Mouse (Mus musculus) lung, postnatal 0 days (tissue): ENCODE results near the gene Iqcf1. TPM values are rescaled to one million over a fixed set of nuclear protein-coding genes. Genes with fewer than 3 reads are reported as not detected.
"Not testable (repeated sequence)": the region's sequence is repeated elsewhere in the genome, so short reads cannot be mapped to it uniquely, and the experiment has no call there.

Experiments
- ATAC-seq: fragments of 200-750 bp; cut with Nextera tagmentation; 2 replicates; pipeline ENCODE4 v1.8.0; 2017; ENCODE audit warnings: moderate library complexity
- DNase-seq: peaks from one replicate; pipeline ENCODE4 v3.0.0-alpha.2; 2016; ENCODE audit warnings: low spot score
- H3K27ac ChIP-seq: fragments of 300-500 bp; sonication (generic); 2 replicates; pipeline ENCODE4 v1.5.1; 2014; ENCODE audit warnings: antibody characterized with exemption, mild to moderate bottlenecking, low read length, mixed read lengths
- H3K27me3 ChIP-seq: fragments of 300-500 bp; sonication (generic); replicated peaks from 2 replicates; pipeline ENCODE4 v1.6.1; 2014; ENCODE audit warnings: low read length, mixed read lengths; ENCODE audit not compliant: insufficient read depth
- H3K36me3 ChIP-seq: fragments of 300-500 bp; sonication (generic); 2 replicates; pipeline ENCODE4 v1.6.1; 2014; ENCODE audit warnings: low read length, mixed read lengths; ENCODE audit not compliant: insufficient read depth
- H3K4me1 ChIP-seq: fragments of 300-500 bp; sonication (generic); 2 replicates; pipeline ENCODE4 v1.6.1; 2014; ENCODE audit warnings: antibody characterized with exemption, low read depth, low read length, mixed read lengths; ENCODE audit not compliant: insufficient read depth
- H3K4me2 ChIP-seq: fragments of 300-500 bp; sonication (generic); replicated peaks from 2 replicates; pipeline ENCODE4 v1.6.1; 2014; ENCODE audit warnings: low read depth, mild to moderate bottlenecking, low read length, moderate library complexity, mixed read lengths
- H3K4me3 ChIP-seq: fragments of 300-500 bp; sonication (generic); 2 replicates; pipeline ENCODE4 v1.5.1; 2014; ENCODE audit warnings: low read depth, low read length
- H3K9ac ChIP-seq: fragments of 300-500 bp; sonication (generic); replicated peaks from 2 replicates; pipeline ENCODE4 v1.6.1; 2014; ENCODE audit warnings: low read depth, mild to moderate bottlenecking
- H3K9me3 ChIP-seq: fragments of 300-500 bp; sonication (generic); 2 replicates; pipeline ENCODE4 v1.6.1; 2016; ENCODE audit warnings: low read length, mixed read lengths
- CTCF ChIP-seq: IDR thresholded peaks from 2 replicates; pipeline ENCODE4 v1.5.1; 2016; ENCODE audit warnings: antibody characterized with exemption, mild to moderate bottlenecking
- EP300 ChIP-seq: IDR thresholded peaks from 2 replicates; pipeline ENCODE4 v1.6.1; 2016; ENCODE audit warnings: antibody characterized with exemption, mild to moderate bottlenecking, control low read depth
- WGBS: fragments of 180-500 bp; shearing (Covaris S2); extraction: QIAGEN DNeasy Blood & Tissue Kit; methylation state at CpG from one replicate; pipeline ENCODE4 v1.1.7; 2014; 5-methylcytosine and 5-hydroxymethylcytosine counted together
- polyA plus RNA-seq: library from polyadenylated mRNA; unstranded; fragments of >200 nt; fragmentation: Nextera tagmentation; extraction: Ambion mirVana; gene quantifications from 2 replicates; pipeline ENCODE4 v1.2.1, GENCODE M21; 2015

Gene Iqcf1
- polyA plus RNA-seq, 1 experiment from 2014 or later = not detected

DNA sequence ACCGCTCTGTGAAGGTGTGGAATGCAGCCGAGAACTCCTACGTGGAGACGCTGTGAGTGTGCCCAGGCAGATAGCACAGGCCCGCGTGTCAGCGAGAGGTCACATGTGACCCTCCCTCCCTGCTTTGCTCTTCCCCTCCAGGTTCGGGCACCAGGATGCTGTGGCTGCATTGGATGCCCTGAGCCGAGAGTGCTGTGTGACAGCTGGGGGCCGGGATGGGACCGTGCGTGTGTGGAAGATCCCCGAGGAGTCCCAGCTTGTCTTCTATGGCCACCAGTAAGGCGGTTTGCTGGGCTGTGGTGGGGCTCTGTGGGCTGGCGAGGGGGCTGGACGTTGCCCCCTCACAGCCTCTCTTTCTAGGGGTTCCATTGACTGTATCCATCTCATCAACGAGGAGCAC lies 16.2 kb upstream of the Iqcf1 start:
- no peak overlapping the region for H3K9ac ChIP-seq
- DNase-seq = no peak
- WGBS = 88% methylated on average over 16 of the region's 17 CpGs
- H3K9me3 ChIP-seq = no peaks in the 10 kb centered on the region
- no peaks in the 10 kb centered on the region for H3K27me3 ChIP-seq
- no peak overlapping the region for H3K4me2 ChIP-seq
- H3K27ac ChIP-seq = no peak overlapping the region
- H3K4me3 ChIP-seq = no peak overlapping the region
- ATAC-seq = no peak
- no peaks in the 10 kb centered on the region for H3K4me1 ChIP-seq
- peaks cover 13% of the 10 kb centered on the region; the same call in 1 of the 2 replicates for H3K36me3 ChIP-seq
- no peak for TF ChIP-seq CTCF
- no peak for TF ChIP-seq EP300

DNA sequence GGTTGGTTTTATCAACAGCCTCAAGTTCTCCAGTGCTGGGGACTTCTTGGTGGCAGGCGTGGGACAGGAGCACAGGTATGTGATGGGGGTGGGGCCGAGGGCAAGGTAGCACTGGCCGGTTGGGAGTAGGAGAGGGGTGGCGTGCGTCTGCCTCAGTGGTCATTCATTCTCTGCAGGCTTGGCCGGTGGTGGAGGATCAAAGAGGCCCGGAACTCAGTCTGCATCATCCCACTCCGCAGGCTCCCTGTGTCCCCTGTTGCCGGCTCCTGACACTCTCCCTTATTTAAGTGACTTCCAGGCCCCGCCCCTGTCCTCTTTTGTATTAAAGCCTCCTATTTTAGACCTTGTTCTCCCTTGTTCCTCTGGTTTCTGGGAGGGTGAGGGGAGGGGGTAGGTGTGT lies 14.7 kb upstream of the Iqcf1 start:
- DNase-seq (no peak), ATAC-seq (no peak)
- H3K9ac ChIP-seq = no peak overlapping the region
- H3K4me3 ChIP-seq = no peak overlapping the region
- no peak for TF ChIP-seq EP300
- no peak for TF ChIP-seq CTCF
- H3K36me3 ChIP-seq = peaks cover 13% of the 10 kb centered on the region; the same call in 1 of the 2 replicates
- no peak overlapping the region for H3K27ac ChIP-seq
- no peaks in the 10 kb centered on the region for H3K27me3 ChIP-seq
- no peaks in the 10 kb centered on the region for H3K9me3 ChIP-seq
- no peaks in the 10 kb centered on the region for H3K4me1 ChIP-seq
- WGBS = 82% methylated on average over 10 of the region's 10 CpGs
- no peak overlapping the region for H3K4me2 ChIP-seq

DNA sequence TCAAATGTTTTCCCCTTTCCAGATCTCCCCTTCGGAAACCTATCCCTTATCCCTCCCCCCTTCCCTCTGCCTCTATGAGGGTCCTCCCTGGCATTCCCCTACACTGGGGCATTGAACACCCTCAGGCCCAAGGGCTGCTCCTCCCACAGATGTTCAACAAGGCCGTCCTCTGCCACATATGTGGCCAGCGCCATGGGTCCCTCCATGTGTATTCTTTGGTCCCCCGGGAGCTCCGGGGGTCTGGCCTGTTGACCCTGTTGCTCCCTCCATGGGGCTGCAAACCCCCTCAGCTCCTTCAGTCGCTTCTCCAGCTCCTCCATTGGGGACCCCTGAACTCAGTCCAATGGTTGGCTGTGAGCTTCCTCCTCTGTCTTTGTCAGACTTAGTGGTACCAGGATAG lies 12.2 kb upstream of the Iqcf1 start:
- H3K27me3 ChIP-seq, H3K4me2 ChIP-seq, H3K4me1 ChIP-seq, ATAC-seq, H3K4me3 ChIP-seq, H3K9ac ChIP-seq, DNase-seq, H3K9me3 ChIP-seq, H3K27ac ChIP-seq: not testable (repeated sequence)
- 0 out of 2 replicates have a peak, but pooled peaks cover 13% of the 10 kb centered on the region for H3K36me3 ChIP-seq
- 75% methylated on average over 6 of the region's 6 CpGs for WGBS

DNA sequence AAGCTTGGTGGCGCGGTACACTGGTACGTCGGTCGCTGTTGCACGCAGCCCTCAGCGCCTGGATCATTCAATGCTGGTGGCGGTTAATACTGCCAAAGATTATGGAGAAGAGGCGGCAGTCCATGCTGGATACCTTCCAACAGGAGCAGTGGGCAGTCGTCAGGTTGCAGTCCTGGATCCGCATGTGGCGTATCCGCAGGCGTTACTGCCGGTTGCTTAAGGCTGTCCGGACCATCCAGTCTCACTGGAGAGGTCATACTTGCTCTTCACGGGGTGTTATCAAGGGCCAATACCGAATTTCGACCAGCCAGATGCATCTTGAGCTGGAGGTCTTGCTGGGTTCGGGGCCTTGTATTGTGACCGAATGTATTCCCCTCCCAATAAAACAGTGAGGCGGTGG lies 2.1 kb downstream of the Iqcf1 start:
- Histone ChIP-seq H3K36me3 (no peaks in the 10 kb centered on the region), H3K9ac (no peak overlapping the region), H3K4me2 (no peak overlapping the region), H3K27ac (no peak overlapping the region), H3K9me3 (no peaks in the 10 kb centered on the region), H3K4me3 (no peak overlapping the region), H3K27me3 (no peaks in the 10 kb centered on the region), H3K4me1 (no peaks in the 10 kb centered on the region)
- DNase-seq (no peak), ATAC-seq (no peak)
- no peak for TF ChIP-seq EP300
- no peak for TF ChIP-seq CTCF
- 86% methylated on average over 22 of the region's 22 CpGs for WGBS

DNA sequence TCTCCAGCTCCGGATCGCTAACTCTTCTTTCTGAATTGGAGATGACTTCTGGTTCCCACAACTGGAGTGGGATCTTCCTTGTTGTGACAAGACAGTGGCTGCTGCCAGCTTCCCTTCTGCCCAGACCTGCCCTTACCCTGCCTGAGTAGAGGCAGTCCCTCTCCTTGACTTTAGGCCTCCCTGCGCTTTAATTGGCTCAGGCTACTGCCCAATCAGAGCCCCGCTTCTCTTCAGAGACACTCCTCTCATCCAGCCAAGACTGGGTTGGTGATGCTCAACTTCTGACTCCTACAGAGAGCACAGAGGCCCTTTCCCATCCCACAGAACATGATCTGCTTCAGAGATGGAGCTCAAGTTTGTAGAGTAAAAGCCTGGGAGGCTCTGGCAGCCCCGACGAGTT lies 4.5 kb downstream of the Iqcf1 start:
- TF ChIP-seq EP300 (no peak), CTCF (no peak)
- DNase-seq = no peak
- 72% methylated on average over 6 of the region's 6 CpGs for WGBS

DNA sequence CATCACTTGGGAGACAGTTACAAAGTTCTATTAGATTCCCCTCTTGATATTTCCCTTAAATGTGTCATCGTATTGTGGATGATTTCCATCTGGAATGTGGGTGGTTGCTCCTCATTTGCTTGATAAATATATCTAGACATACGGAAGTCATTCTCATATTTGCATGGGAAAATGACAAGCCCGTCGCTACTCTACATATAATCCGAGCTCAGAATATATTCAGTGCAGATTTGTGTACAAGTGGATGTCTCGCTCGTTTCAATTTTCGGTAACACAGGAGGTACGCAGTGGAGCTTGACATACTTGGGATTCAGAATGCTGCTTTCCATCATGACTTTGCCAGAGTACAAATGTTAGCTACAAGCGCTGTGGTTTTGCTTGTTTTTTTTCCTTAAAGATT lies 9.6 kb downstream of the Iqcf1 start:
- H3K4me1 ChIP-seq = no peaks in the 10 kb centered on the region
- no peak overlapping the region for H3K4me3 ChIP-seq
- no peaks in the 10 kb centered on the region for H3K9me3 ChIP-seq
- 86% methylated on average over 10 of the region's 10 CpGs for WGBS
- ATAC-seq (no peak), DNase-seq (no peak)
- no peak overlapping the region for H3K27ac ChIP-seq
- no peaks in the 10 kb centered on the region for H3K27me3 ChIP-seq
- TF ChIP-seq CTCF (no peak), EP300 (no peak)
- H3K9ac ChIP-seq = no peak overlapping the region
- no peak overlapping the region for H3K4me2 ChIP-seq
- no peaks in the 10 kb centered on the region for H3K36me3 ChIP-seq

More for the DNA sequence above, 4.5 kb downstream of the Iqcf1 start:
- no peak overlapping the region for H3K27ac ChIP-seq
- H3K4me2 ChIP-seq = no peak overlapping the region
- no peak overlapping the region for H3K9ac ChIP-seq
- no peaks in the 10 kb centered on the region for H3K36me3 ChIP-seq
- no peak for ATAC-seq
- H3K9me3 ChIP-seq = no peaks in the 10 kb centered on the region
- no peak overlapping the region for H3K4me3 ChIP-seq
- H3K27me3 ChIP-seq = no peaks in the 10 kb centered on the region
- no peaks in the 10 kb centered on the region for H3K4me1 ChIP-seq

DNA sequence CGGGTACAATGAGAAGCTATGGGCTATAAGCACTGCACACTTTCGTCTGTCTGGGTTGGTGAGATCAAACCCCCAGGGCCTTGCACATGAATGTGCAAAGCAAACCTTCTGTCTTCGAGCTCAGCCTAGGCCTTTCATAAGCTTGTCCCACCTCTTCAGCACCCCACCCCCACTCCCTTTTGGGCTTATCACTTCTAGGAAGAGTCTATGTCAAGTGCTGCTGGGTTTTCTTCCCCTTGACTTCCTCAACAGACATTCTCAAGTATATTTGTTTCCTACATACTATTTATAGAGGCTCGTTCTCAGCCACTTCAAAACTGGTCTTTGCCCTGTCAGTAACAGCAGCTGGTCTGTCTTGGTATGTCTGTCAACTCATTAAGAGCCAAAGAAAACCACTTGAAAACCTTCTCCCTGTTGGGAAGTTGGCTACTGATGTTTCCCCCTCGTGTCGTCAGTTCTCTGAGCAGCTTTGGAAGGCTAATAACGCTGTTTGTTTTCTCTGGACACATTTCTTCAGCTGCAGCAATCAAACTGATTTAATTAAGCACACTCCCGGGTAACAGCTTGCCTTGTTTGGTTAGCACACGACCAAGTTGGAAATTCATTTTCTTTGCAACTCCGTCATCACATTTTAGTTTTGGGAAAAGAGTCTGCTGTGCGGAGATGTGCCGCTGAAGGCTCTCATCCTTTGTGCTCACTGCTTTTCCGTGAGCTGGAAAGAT lies 13.1 kb downstream of the Iqcf1 start:
- WGBS = 31% methylated on average over 13 of the region's 13 CpGs
- ATAC-seq = peak; percentile 80

More for the DNA sequence above, 13.1 kb downstream of the Iqcf1 start:
- Histone ChIP-seq H3K4me3 (no peak overlapping the region), H3K4me1 (no peaks in the 10 kb centered on the region), H3K9ac (no peak overlapping the region), H3K9me3 (no peaks in the 10 kb centered on the region), H3K27ac (no peak overlapping the region), H3K4me2 (no peak overlapping the region), H3K27me3 (no peaks in the 10 kb centered on the region), H3K36me3 (no peaks in the 10 kb centered on the region)
- DNase-seq = peak; percentile 69
- TF ChIP-seq CTCF (no peak), EP300 (peak; percentile 13; the same call in 1 of the 2 replicates)
